Mouse (Mus musculus): ENCODE data around the gene Slc25a53. TPM values are rescaled to one million over a fixed set of nuclear protein-coding genes. Genes with fewer than 3 reads are reported as not detected.

Slc25a53 gene
- total RNA-seq (2021) = 1 to 10 TPM; 1.4 to 2.6 TPM
- long read RNA-seq, experiment 1 = 0 reads
- long read RNA-seq, experiment 2, partial matches to known transcripts = 0 of 2 reads
- long read RNA-seq, experiment 2, other reads (novel, unspliced or antisense) = 1 of 2 reads

DNA sequence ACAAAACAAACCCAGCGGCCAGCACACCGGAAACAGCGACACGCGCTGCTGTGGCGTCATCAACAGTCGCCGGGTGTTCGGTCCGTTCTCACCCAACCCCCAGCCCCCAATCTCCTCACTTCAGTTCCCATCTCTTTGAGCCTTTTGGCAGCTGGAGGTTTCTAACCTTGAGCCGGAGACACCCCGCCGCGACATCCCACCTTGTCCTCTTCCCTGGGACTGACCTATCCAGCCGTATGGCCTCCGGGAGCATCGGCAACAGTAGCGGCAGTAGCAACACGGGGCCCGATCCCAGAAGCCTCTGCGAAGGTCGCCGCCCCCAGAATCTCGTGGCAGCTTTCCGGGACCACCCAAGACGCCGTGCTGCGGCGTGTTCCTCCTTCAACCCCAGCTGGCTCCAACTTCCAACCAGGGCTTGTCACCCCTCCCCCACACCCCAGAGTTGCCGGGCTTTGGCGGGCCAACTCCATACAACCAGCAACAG lies at the start of gene Slc25a53:
Slc25a53 (minus strand) TSS at position 303 of the 484 bp plus-strand sequence.
- DNase-seq (ENCODE audit: low spot score) = peak; percentile 79

DNA sequence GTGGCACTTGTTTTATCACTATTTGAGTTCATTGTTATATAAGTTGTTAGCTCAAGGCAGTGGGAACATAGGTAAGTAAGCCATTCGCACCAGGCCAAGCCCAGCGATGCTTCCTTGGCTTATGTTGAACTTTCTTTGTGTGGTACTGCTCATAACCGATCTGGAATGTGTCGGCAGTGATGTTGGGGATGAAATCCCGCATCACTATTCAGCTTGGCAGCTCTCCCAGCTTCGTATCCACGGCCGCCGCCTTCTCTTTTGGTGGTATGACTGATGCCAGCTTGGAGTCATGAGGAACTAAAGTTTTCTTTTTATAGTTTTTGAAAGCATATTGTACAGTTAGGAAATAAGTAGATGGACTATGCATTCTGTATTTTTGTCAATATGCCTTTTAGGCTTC lies 25.1 kb upstream of the Slc25a53 start:
- no peak for DNase-seq (ENCODE audit: low spot score)

DNA sequence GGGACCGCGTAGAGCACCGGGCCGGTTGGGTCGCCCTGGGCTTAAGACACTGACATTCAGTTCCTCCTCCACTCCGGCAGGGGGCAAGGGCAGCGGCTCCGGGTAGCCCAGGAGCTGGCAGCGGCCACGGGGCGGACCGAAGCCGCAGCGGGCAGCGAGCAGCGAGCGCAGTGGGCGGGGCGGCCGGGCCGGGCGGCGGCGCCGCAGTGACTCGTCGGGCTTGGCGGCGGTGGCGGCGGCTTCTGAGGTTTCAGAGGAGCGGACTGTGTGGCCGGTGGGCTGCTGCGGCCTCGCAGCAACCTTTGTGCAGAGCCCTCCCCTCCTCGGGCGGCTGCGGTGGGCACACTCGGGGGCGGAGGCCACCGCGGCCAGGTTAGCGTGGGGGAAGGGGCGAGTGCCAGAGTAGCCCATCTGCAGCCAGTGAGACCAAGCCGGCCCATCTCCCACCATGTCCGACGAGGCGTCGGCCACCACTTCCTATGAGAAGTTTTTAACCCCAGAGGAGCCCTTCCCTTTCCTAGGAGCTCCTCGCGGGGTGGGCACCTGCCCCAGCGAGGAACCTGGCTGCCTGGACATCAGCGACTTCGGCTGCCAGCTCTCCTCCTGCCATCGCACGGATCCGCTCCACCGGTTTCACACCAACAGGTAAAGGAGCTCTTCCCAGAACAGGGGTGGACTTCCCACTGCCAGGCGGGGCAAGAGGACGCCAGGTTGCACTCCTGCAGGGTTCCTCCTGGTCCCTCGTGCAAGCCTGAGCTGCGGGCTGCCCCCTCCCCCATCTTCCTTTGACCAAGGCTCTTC lies 11.5 kb upstream of the Slc25a53 start, which contains the start of gene Fam199x:
Fam199x (plus strand) TSS at position 170 of the 801 bp plus-strand sequence.
- peak; percentile 72 for DNase-seq (ENCODE audit: low spot score)

DNA sequence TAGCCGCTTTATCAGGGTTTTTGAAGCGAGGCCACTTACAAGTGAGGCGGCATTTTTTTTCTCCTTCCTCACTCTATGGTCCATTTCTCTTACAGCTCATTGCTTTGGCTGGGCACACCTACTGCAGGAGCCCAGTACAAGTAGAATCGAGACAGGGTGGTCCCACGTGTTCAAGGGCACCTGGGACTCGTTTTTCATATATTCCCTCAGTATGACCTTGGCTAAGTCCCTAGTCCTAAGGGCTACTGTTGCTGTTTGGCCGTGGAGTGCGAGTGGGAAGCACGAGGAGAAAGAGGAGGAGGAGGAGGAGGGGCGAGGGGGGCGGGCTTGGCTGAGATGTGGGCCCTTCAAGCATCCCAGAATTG lies 10.9 kb upstream of the Slc25a53 start:
- DNase-seq (ENCODE audit: low spot score) = no peak

DNA sequence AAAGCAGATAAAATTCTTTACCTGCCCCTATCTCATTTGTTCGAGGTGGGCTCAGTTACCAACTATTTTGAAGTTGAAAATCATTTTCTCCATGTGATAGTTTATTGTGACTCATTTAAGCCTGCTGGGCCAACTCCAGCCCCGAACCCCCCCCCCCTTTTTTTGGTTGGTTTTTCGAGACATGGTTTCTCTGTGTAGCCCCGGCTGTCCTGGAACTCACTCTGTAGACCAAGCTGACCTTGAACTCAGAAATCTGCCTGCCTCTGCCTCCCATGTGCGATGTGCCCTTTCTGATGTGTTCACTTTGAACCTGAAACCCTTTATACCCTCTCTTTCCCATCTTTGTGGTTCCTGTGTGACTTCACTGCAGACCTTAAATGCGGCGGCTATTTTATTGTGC lies 400 bp upstream of the Slc25a53 start:
- no peak for DNase-seq (ENCODE audit: low spot score)

DNA sequence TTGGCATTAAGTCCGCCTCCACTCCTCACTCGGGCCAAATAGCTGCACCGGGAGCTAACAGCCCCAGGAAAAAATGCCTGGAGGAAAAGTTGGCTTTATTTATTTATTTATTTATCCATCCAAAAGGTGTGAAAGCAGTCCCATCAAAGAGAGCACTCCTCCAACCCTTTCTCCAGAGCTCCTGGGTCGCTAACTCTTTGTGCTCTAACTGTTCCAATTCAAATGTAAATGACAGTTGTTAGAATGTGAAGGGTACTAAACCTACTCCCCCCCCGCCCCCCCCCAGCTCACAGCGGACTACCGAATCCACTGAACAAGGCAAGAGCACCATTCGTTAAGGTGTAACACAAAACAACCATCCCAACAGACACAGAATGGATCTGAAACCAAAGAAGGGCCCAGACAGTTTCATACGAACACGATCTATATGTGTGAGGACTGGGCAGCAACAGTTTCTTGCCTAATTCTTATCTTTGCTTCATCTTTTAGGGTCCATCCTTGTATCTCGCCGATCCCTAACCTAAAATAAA lies 567 bp downstream of the Slc25a53 start:
- no peak for DNase-seq (ENCODE audit: low spot score)

DNA sequence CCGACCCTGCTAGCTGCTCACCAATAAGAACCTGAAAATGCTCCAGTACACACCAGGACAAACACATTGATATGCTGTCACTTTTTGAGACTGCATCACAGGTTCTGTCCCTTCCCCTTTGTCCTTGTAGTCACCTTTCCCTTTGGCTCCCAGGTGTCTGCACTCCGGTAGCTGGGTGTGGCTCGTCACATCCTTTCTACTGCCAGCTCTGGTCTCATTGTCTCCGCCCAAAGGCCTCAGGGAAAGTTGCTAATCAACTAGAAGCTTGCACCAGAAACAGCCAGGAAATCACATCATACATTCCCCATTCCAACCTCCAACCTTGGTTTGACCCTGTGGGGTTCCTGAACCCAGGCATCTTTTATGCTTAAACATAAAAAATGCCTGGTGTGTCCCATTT lies 3.8 kb downstream of the Slc25a53 start:
- DNase-seq (ENCODE audit: low spot score) = no peak

DNA sequence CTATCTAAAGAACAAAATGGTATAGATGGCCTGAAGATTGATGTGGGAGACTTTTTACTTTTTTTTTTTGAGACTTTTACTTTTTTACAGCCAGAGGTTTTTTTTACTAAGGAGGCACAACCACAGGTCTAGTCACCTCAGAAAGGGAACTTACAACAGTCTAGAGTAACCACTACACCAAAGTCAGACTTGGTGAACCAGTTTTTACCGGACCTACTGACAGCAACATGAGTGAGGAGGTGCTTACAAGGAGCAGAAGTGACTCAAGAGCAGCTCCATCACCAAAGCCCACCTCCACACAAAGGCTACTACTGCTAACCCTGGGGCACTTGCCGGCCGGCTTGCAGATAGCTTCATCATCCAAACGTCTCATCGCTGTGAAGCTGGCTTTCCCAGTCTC lies 6.4 kb downstream of the Slc25a53 start:
- no peak for DNase-seq (ENCODE audit: low spot score)

DNA sequence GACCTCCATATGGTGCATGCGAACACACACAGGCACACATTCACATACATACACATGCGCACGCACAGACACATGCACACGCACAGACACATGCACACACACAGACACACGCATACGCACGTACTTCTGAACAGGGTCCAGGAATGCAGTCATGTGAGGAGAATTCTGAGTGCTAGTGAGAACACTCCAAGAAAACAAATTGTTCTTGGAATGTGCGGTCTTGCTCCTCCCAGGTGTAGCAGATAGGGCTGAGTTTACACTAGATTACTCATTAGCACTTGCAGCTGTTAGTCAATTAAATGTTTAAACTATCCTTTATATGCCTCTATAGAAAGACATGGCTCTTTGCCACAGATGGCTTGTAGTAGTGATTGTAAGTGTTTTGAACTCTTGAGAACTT lies 7.2 kb downstream of the Slc25a53 start:
- no peak for DNase-seq (ENCODE audit: low spot score)

DNA sequence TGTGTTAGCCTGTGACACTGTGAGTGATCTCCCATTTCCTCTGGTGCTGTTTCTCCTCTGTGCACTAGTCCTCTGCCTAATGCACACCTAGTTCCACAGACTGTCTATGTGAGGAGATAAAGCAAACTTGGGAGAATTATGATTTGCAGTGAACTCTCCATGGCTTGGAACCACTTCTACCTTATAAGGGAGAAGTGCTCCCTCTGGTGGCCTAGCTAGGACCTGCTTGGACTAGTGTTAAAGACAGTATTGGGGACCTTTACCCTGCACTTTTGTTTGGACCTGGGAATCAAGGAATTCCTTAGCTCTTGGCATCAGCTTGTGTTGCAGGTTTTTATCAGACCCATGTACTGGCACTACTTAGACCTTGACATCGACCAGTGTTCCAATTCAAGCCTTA lies 18.8 kb downstream of the Slc25a53 start:
- peak; percentile 33 for DNase-seq (ENCODE audit: low spot score)

DNA sequence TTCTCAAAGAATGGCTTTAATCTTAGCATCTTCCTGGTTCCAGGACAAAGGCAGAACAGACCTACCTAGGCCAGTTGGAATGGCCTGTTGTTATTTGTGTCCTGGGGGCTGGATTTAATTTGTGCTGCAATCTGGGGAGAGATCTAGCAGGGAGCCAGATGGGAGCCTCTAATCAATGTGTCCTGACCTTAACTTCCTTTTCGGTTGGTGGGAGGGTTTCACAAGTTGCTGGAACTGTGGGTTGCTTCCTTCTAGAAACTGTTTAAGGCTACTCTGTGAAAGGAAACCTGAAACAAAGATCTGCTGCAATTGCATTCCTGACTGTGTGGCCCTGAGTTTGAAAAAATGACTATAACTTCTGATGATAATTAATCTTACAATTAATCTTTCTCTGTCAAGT lies 20.4 kb downstream of the Slc25a53 start:
- no peak for DNase-seq (ENCODE audit: low spot score)

DNA sequence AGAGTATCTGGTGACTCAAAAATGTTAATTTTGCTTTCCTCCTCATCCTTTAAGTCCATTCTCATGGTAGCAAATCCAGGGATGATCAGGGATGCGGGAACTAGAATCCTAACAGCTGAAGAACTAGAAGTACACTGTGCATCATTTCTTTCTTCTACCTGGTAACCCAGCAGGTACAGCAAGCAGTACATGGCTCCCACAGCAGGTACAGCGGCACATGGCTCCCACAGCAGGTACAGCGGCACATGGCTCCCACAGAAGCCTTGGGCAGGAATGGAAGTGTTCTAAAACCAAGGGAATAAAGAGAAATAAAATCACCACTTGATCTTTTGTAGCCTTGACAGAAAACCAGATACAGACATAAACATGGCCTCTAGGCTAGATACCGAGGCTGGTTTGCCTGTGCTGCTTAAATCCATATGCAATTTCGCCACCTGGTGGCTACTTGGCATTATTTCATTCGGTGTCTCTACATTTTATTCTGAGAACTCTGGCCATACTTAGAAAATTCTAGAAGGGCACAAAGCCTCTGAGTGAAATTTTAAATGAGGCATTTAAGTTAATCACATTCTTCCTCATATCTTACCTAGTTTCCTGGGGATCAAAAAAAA lies 22.9 kb downstream of the Slc25a53 start:
- peak; percentile 21 for DNase-seq (ENCODE audit: low spot score)

DNA sequence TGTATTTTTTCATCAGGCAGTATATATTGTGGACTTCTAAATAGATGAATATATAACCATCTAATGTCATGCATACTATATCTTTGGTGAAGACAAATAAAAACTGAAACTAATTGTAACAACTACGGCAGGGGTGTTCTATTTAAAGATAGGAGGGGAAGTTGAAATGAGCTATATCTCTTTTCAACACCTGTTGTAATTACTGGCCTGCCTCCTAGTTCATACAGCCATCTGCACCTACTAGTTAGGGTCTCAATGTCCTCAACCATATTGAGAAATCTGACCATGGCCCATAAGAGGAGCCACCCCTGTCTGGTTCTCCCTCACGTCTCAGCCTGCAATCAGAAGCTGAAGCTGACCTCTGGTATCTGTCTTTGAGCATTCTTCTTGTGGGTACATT lies 41.8 kb downstream of the Slc25a53 start:
- DNase-seq (ENCODE audit: low spot score) = no peak

DNA sequence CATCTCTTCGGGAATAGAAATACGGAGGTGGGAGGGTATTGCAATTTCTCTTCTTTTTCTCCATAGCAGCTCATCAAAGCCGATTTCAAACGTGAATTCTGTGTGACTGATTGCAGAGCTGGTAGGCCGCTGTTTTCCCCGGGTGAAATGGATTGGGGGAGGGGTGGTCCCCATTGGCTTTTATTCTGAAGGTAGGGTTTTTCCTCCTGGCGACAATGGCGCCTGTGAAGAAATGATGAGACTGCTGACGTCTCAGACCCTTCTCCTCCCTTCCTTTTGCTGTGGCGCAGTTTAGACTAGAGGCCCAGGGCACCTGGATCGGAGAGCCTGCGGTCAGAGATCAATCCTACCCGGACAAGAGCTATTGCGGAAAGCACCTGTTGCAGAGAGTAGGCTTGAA lies 44.5 kb downstream of the Slc25a53 start:
- DNase-seq (ENCODE audit: low spot score) = no peak

DNA sequence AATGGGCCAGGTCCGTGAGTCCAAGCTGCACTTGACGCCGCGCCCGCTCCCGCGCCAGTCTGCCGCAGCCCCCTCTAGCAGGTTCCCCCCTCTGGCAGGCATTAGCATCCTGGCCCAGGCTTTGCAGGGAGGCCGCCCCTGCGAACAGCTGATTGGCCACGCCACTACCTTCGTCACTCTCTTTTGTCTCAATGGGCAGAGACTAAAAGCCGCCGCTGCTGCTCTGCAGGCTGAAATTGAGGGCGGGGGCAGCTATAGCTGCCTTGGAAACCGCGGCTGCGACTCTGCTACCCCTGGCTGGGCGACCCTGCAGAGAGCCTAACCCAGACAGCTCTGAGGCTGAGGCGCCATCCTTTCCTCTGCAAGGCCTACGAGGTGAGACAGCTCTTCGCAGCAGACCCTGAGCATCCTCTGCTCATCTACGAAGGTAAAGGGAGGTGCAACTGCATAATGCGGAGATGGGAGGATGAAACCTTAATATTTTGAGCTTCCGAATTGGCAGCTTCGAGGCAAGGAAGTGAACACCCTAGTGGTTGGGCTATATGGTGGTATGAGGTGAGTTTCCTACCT lies 45.0 kb downstream of the Slc25a53 start, which contains the start of gene Zcchc18:
Zcchc18 (plus strand) TSS at position 178 of the 570 bp plus-strand sequence.
- peak; percentile 6 for DNase-seq (ENCODE audit: low spot score)

DNA sequence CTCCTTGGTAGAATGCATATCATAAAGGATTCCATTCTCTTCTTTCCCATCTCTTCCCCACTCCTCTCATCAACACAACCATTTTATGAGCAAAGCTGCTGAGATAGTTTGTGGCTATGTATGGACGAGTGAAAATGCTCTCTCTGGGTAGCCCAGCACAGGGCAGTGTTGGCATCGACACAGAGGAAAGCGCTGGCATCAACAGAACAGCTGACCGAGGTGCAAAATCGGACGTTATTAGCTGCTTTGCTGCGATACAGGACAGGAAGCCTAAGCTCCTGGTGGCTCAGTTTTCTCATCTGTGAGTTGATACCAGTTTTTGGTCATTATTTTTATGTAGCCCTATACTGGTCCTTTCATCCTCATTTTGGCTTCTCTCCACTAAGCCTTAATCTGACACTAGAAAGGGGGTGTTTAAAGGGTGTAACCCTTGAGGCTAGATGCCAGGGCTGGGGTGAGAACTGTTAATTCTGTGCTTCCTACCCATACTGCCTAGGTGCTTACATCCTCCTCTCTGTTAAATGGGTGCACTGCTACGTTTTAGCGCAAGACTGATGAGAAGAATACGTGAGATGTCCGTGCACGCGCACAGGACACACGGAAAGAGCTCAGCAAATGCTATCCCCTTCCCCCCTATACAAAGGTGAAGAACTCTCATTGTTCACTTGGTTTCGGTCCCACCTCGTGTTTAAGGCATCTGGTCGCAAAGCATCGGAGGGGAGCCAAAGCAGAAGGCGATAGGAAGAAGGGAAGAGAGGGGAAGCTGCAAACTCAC lies 45.7 kb downstream of the Slc25a53 start:
- DNase-seq (ENCODE audit: low spot score) = no peak

DNA sequence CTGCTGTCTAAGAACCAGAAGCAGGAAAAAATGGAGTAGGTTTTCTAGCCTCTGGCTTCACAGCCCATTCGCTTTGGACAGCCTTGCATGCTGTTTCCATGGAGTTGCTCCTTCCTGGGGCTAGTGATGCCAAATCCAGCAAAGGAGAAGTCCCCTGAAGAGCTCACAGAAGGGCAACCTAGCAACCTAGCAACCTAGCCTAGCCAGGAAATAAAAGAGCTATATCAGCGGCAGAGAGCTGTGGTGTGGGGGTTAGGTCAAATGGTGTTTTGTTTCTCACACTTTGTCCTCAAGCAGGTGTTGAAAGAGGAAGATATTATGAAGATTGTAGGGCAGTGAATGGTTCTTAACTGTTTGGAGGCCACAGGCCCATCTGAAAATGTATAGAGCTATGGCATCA lies 46.8 kb downstream of the Slc25a53 start:
- no peak for DNase-seq (ENCODE audit: low spot score)

DNA sequence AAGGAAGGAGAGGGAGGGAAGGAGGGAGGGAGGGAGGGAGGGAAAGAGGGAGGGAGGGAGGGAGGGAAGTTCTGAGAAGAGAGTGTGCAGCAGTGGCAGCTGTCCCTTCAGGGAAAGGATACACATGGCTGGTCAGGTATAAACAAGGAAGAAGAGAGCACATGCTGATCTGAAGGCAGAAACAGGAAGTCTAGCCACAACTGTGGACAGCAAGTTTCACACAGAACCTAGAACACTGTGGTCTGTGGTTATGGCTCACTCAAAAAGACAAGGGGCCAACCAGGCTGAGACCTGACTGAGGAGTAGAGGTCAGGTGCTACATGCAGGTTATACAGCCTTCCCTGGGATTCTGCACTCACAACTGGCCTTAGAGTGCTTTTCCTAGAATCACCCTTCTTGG lies 52.1 kb downstream of the Slc25a53 start:
- DNase-seq (ENCODE audit: low spot score) = no peak

DNA sequence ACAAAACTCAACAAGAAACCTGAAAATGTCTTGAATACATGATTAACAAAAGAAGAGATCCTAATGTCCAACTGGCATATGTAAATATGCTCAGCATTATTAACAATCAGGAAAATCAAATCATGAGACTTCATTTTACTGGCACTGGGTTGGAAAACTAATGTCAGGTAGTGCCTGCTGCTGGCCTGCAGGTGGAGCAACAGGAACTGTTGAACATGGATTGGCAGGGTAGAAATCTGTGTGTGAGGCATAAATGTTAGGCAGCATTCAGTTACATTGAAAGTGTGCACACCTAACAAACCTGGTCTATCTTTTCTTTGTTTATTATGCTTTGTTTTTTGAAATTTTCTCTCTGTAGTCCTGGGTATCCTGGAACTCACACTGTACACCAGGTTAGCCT lies 59.5 kb downstream of the Slc25a53 start:
- DNase-seq (ENCODE audit: low spot score) = no peak

DNA sequence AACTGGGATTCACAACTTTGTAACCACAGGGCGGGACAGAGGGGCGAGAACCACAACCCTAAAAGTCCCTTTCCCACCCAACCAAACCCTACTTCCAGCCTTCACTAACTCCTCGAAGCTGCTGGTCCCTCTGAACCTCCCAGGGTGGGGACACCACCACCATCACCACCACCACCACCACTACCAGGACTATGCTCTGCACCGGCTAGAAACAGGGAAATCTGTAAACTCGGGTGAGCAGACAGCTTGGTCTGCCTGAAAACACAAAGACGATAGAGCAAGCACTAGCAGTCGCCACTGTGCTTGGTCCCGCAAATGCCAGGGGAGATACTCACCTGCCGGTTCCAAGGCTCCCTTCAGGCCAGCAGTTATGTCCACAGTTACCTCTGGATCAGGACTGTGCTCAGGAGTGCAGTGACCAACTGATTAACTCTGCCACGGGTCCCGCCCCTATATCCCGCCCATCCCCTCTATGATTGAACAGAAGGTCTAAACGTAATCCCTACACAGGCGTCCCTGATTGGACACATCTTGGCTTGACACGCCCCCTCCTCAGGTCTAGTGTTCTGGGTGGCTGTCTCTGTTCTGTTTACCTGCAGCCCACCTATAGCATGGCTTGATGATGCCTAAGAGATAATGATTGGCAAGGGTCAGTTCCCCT lies 61.5 kb downstream of the Slc25a53 start, which contains the start of the genes Tmsb15l and Tmsb15b1:
Tmsb15l (minus strand) TSS at position 446 of the 661 bp plus-strand sequence.
Tmsb15b1 (minus strand) TSS at position 451 of the 661 bp plus-strand sequence.
- DNase-seq (ENCODE audit: low spot score) = peak; percentile 47
